10 mouse cellular contexts compared by ENCODE assay signal in genomic region chr7:143458963-143459331, GRCm38 (mm10). TPM values are rescaled to one million over a fixed set of nuclear protein-coding genes. Genes with fewer than 3 reads are reported as not detected.
DNase-seq lines count a peak whose midpoint lies in the region; ATAC-seq and TF ChIP-seq lines count a peak whose summit lies in the region.
"Had no signal": no experiment of that assay in that cellular context is flagged by ENCODE, and none has a peak within 500 bp of the region (broad histone marks: within the 10 kb centered on the region; RNA-seq: fewer than 3 reads in every experiment).

No protein-coding gene starts in this region.

- H3K9ac ChIP-seq in forebrain, embryonic 11.5 days (ENCODE audit: low read length): peak overlapping the region; percentile 62
- H3K9ac ChIP-seq in intestine, embryonic 16.5 days (ENCODE audit: low read depth, low read length): peak overlapping the region; percentile 70
- H3K9ac ChIP-seq in neural tube, embryonic 13.5 days: peak overlapping the region; percentile 74

- peak overlapping the region; percentile 51 for H3K4me2 ChIP-seq in forebrain, embryonic 11.5 days (ENCODE audit: low read depth, low read length, severe bottlenecking)
- peak overlapping the region; percentile 68 for H3K4me2 ChIP-seq in intestine, embryonic 16.5 days (ENCODE audit: low read depth, low read length)
- H3K4me2 ChIP-seq in neural tube, embryonic 13.5 days: peak overlapping the region; percentile 58

- ATAC-seq in forebrain, embryonic 11.5 days (replicated peaks; ENCODE audit: low FRiP score): no peak
- ATAC-seq in intestine, embryonic 16.5 days: no peak
- ATAC-seq in neural tube, embryonic 13.5 days (ENCODE audit: low read depth): 0 out of 2 replicates have a peak, but pooled peaks have one; percentile 0

- intact Hi-C loops in left cerebral cortex, postnatal 25 days (cut with DNase I): no loop called here

- no peaks in the 10 kb centered on the region for H3K36me3 ChIP-seq in forebrain, embryonic 11.5 days (ENCODE audit: control insufficient read depth, insufficient read depth, low read length)
- H3K36me3 ChIP-seq in intestine, embryonic 16.5 days (ENCODE audit: control insufficient read depth, insufficient read depth, low read length): no peaks in the 10 kb centered on the region
- H3K36me3 ChIP-seq in neural tube, embryonic 13.5 days: 0 out of 2 replicates have a peak, but pooled peaks cover 4% of the 10 kb centered on the region

- H3K27me3 ChIP-seq in forebrain, embryonic 11.5 days (ENCODE audit: control insufficient read depth, insufficient read depth, low read length): peaks cover 19% of the 10 kb centered on the region
- H3K27me3 ChIP-seq in intestine, embryonic 16.5 days (replicated peaks; ENCODE audit: control insufficient read depth, insufficient read depth, low read length): no peaks in the 10 kb centered on the region
- H3K27me3 ChIP-seq in neural tube, embryonic 13.5 days: no peaks in the 10 kb centered on the region

- H3K4me3 ChIP-seq in lung, adult 2 months (replicated peaks; ENCODE audit: extremely low read depth, low read depth, low read length): peak overlapping the region; percentile 59
- peak overlapping the region; percentile 45 for H3K4me3 ChIP-seq in forebrain, embryonic 11.5 days (ENCODE audit: low read depth, low read length)
- H3K4me3 ChIP-seq in intestine, embryonic 16.5 days (ENCODE audit: low read length): peak overlapping the region; percentile 63
- peak overlapping the region; percentile 50 for H3K4me3 ChIP-seq in neural tube, embryonic 13.5 days

- H3K4me1 ChIP-seq in lung, adult 2 months (ENCODE audit: control insufficient read depth, insufficient read depth, low read length): peaks cover 4% of the 10 kb centered on the region; the same call in 1 of the 2 replicates
- peaks cover 6% of the 10 kb centered on the region; the same call in 1 of the 2 replicates for H3K4me1 ChIP-seq in forebrain, embryonic 11.5 days (replicated peaks; ENCODE audit: control insufficient read depth, insufficient read depth, low read length)
- H3K4me1 ChIP-seq in intestine, embryonic 16.5 days (ENCODE audit: control insufficient read depth, insufficient read depth, low read length): peaks cover 9% of the 10 kb centered on the region
- peaks cover 15% of the 10 kb centered on the region for H3K4me1 ChIP-seq in neural tube, embryonic 13.5 days (replicated peaks)

- peaks cover 19% of the 10 kb centered on the region for H3K9me3 ChIP-seq in forebrain, embryonic 11.5 days (ENCODE audit: control insufficient read depth, low read length)
- H3K9me3 ChIP-seq in intestine, embryonic 16.5 days (ENCODE audit: control insufficient read depth, low read length): peaks cover 24% of the 10 kb centered on the region
- peaks cover 21% of the 10 kb centered on the region; the same call in 1 of the 2 replicates for H3K9me3 ChIP-seq in neural tube, embryonic 13.5 days

- H3K27ac ChIP-seq in forebrain, embryonic 11.5 days (ENCODE audit: low read depth, low read length): no peak overlapping the region
- peak overlapping the region; percentile 77 for H3K27ac ChIP-seq in intestine, embryonic 16.5 days (ENCODE audit: low read length)
- peak overlapping the region; percentile 85 for H3K27ac ChIP-seq in neural tube, embryonic 13.5 days (replicated peaks)
- H3K27ac ChIP-seq: macrophage had no signal

- 16% methylated on average over 38 of the region's 38 CpGs for WGBS in lung, adult 2 months
- WGBS in forebrain, embryonic 11.5 days: 26% methylated on average over 32 of the region's 38 CpGs
- WGBS in intestine, embryonic 16.5 days: 22% methylated on average over 38 of the region's 38 CpGs
- WGBS in neural tube, embryonic 13.5 days: 24% methylated on average over 38 of the region's 38 CpGs

- DNase-seq in lung, adult 2 months: no peak
- DNase-seq in lung, postnatal 14 days: no peak
- peak; percentile 66 for DNase-seq in forebrain, embryonic 11.5 days (ENCODE audit: low spot score)
- DNase-seq in spleen, postnatal 4 days (ENCODE audit: low spot score in 2 of 2): no peak
- no peak for DNase-seq in left cerebral cortex, postnatal 25 days (ENCODE audit: low spot score in 2 of 2)
- DNase-seq in gastrocnemius, postnatal 25 days: no peak
- DNase-seq: thymus, postnatal 14 days had no signal

- no peak for TF ChIP-seq POLR2A in lung, adult 2 months (IDR thresholded peaks at IDR 0.05; ENCODE audit: borderline replicate concordance, extremely low read depth, low read depth, low read length)

- TF ChIP-seq CTCF in lung, adult 2 months (IDR thresholded peaks at IDR 0.05; ENCODE audit: insufficient read depth, low read length): no peak

RNA-seq across cellular contexts. Expression of gene Cdkn1c, which starts 1.9 kb away (rescaled TPM):
- 31.6 and 34.5 TPM in 2 replicates for polyA plus RNA-seq in lung, adult 2 months (2012; rRNA removed)
- polyA plus RNA-seq in forebrain, embryonic 11.5 days (2014; fragmentation: Nextera tagmentation; extraction: Ambion mirVana): 372 and 435 TPM in 2 replicates
- polyA plus RNA-seq in intestine, embryonic 16.5 days (2015; fragmentation: Nextera tagmentation; extraction: Ambion mirVana): 522 and 653 TPM in 2 replicates
- 464 and 633 TPM in 2 replicates for polyA plus RNA-seq in neural tube, embryonic 13.5 days (2015; fragmentation: Nextera tagmentation; extraction: Ambion mirVana)
- total RNA-seq in left cerebral cortex, postnatal 25 days (2021): 10 to 100 TPM; 10.7 to 11.4 TPM
- 100 to 1,000 TPM in 1 of 2 experiments, 10 to 100 TPM in 1; 95.8 to 152 TPM for total RNA-seq in gastrocnemius, postnatal 25 days (2021)

RNA-seq across cellular contexts. Expression of gene Slc22a18, which starts 14.6 kb away (rescaled TPM):
- 27.2 and 29.1 TPM in 2 replicates for polyA plus RNA-seq in lung, adult 2 months (2012; rRNA removed)
- polyA plus RNA-seq in forebrain, embryonic 11.5 days (2014; fragmentation: Nextera tagmentation; extraction: Ambion mirVana): 0.20 and 0.29 TPM in 2 replicates
- polyA plus RNA-seq in intestine, embryonic 16.5 days (2015; fragmentation: Nextera tagmentation; extraction: Ambion mirVana): 18.2 and 22.7 TPM in 2 replicates
- polyA plus RNA-seq in neural tube, embryonic 13.5 days (2015; fragmentation: Nextera tagmentation; extraction: Ambion mirVana): 0.28 and 0.29 TPM in 2 replicates
- under 1 TPM in 1 of 2 experiments, not detected in 1; 0.78 TPM for total RNA-seq in left cerebral cortex, postnatal 25 days (2021)
- under 1 TPM in 1 of 2 experiments, not detected in 1; 0.29 TPM for total RNA-seq in gastrocnemius, postnatal 25 days (2021)

RNA-seq across cellular contexts. Expression of gene Phlda2, which starts 44.0 kb away (rescaled TPM):
- polyA plus RNA-seq in lung, adult 2 months (2012; rRNA removed): 5.1 and 6.1 TPM in 2 replicates
- polyA plus RNA-seq in forebrain, embryonic 11.5 days (2014; fragmentation: Nextera tagmentation; extraction: Ambion mirVana): 1.2 and 2.3 TPM in 2 replicates
- polyA plus RNA-seq in intestine, embryonic 16.5 days (2015; fragmentation: Nextera tagmentation; extraction: Ambion mirVana): 11.7 and 16.1 TPM in 2 replicates
- polyA plus RNA-seq in neural tube, embryonic 13.5 days (2015; fragmentation: Nextera tagmentation; extraction: Ambion mirVana): 0.45 and 0.84 TPM in 2 replicates
- not detected for total RNA-seq in left cerebral cortex, postnatal 25 days (2021)
- not detected for total RNA-seq in gastrocnemius, postnatal 25 days (2021)
- polyA plus RNA-seq: macrophage had no signal

Comparison
In these comparisons a context has a peak if more than half of its experiments do, and no peak if none do; other contexts are left out.
1. RNA of gene Cdkn1c, which starts 1.9 kb away (polyA plus RNA-seq): 522 to 653 TPM in intestine, embryonic 16.5 days, 464 to 633 TPM in neural tube, embryonic 13.5 days and 372 to 435 TPM in forebrain, embryonic 11.5 days; 31.6 to 34.5 TPM in lung, adult 2 months; every median in the first group is over 10 times any median in the second.
2. RNA of gene Slc22a18, which starts 14.6 kb away (polyA plus RNA-seq): 27.2 to 29.1 TPM in lung, adult 2 months and 18.2 to 22.7 TPM in intestine, embryonic 16.5 days; 0.28 to 0.29 TPM in neural tube, embryonic 13.5 days and 0.20 to 0.29 TPM in forebrain, embryonic 11.5 days; every median in the first group is over 10 times any median in the second.
3. Peak in every context shown above with its lines, with median percentiles within 50 percentile points of each other: H3K4me3 ChIP-seq, H3K4me2 ChIP-seq and H3K9ac ChIP-seq.